Mouse (Mus musculus): ENCODE results near the gene Ddx39b. TPM values are rescaled to one million over a fixed set of nuclear protein-coding genes. Genes with fewer than 3 reads are reported as not detected.

Ddx39b gene
- total and polyA plus RNA-seq, 3 experiments, result 208 to 411 (median 242) TPM

DNA sequence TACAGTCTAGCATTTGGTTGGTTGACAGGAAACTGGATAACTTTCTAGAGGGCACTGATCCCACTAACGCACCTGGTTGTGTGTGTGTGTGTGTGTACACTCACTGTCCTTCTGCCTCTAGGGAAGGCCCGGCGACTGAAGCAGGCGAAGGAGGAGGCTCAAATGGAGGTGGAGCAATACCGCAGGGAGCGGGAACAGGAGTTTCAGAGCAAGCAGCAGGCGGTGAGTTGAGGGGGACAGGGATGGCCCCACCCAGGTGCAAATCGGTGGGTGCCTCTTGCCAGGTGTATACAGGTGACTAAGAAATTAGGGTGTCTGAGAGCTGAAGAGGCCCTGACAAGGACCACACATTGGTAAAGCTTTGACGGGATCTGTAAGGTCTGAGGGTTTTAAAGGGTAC is 4.5 kb upstream of the Ddx39b start:
- H3K4me1 ChIP-seq (ENCODE audit: control insufficient read depth in 1 of 2, insufficient read depth in 2 of 2), result peaks cover 5 to 42% of the 10 kb centered on the region in 2 experiments
- dilution Hi-C loops (cut with MboI; ENCODE audit: extremely low pct_ligation_motif_present, extremely low pct_unique_long_range_greater_than_20kb, low sequenced_read_pairs), result no loop called here

DNA sequence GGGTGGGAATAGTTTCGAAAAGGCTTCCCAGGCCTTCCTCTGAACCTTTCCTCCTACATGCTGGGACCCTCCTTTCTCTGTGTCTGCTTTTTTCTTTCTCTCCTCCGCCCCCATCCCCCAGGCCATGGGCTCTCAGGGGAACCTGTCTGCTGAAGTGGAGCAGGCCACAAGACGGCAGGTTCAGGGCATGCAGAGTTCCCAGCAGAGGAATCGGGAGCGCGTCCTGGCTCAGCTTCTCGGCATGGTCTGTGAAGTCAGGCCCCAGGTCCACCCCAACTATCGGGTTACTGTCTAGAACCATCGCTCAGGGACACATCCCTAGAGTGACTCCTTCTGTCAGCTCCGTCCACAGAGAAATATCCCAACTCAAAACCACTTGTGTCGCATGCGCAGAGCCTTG is 4.0 kb upstream of the Ddx39b start:
- DNase-seq (ENCODE audit: extremely low read depth), result no peak
- Histone ChIP-seq H3K27ac (ENCODE audit: insufficient read depth, low read depth) (no peak overlapping the region), H3K27me3 (replicated peaks) (no peaks in the 10 kb centered on the region), H3K4me1 (ENCODE audit: control insufficient read depth in 1 of 2, insufficient read depth in 2 of 2) (peaks cover 3 to 38% of the 10 kb centered on the region in 2 experiments), H3K4me2 (ENCODE audit: insufficient read depth, low read depth, poor library complexity, severe bottlenecking) (no peak overlapping the region), H3K9ac (ENCODE audit: insufficient read depth, low read depth) (no peak overlapping the region), H3K9me3 (replicated peaks; ENCODE audit: low read length) (no peaks in the 10 kb centered on the region), H3K79me2 (replicated peaks; ENCODE audit: control insufficient read depth, extremely low read depth, insufficient read depth, poor library complexity, severe bottlenecking) (peaks cover 26% of the 10 kb centered on the region), H3K36me3 (replicated peaks in 1 of 2; ENCODE audit: control insufficient read depth in 1 of 2, insufficient read depth in 1 of 2, low read length in 1 of 2) (peaks cover 0 to 23% of the 10 kb centered on the region in 2 experiments), H3K4me3 (replicated peaks in 1 of 3; ENCODE audit: low read depth in 2 of 3, low read length in 2 of 3, poor library complexity in 1 of 3) (no peak overlapping the region)
- in situ Hi-C loops (cut with MboI; ENCODE audit: low pct_ligation_motif_present, low pct_unique_long_range_greater_than_20kb, low sequenced_read_pairs) (loop anchor here (10.0 kb wide), 1 partner anchor 223 kb away; the partner anchor contains the start of gene Vwa7), dilution Hi-C loops (cut with MboI; ENCODE audit: extremely low pct_ligation_motif_present, extremely low pct_unique_long_range_greater_than_20kb, low sequenced_read_pairs) (no loop called here)
- no peak for TF ChIP-seq HCFC1 (IDR thresholded peaks at IDR 0.05; ENCODE audit: low read depth, low read length)
- no peak for TF ChIP-seq USF1 (IDR thresholded peaks at IDR 0.05; ENCODE audit: low read depth, low read length)
- TF ChIP-seq PAX5 (IDR thresholded peaks at IDR 0.05; ENCODE audit: low read length), result no peak
- no peak for TF ChIP-seq SMC3 (IDR thresholded peaks at IDR 0.05; ENCODE audit: low read depth, low read length)
- no peak for TF ChIP-seq GABPA (IDR thresholded peaks at IDR 0.05; ENCODE audit: insufficient replicate concordance, low read depth, low read length)
- TF ChIP-seq MXI1 (IDR thresholded peaks at IDR 0.05; ENCODE audit: low read depth, low read length), result no peak
- TF ChIP-seq MEF2A (IDR thresholded peaks at IDR 0.05; ENCODE audit: borderline replicate concordance, low read depth, low read length), result no peak
- no peak for TF ChIP-seq ZKSCAN1 (IDR thresholded peaks at IDR 0.05; ENCODE audit: borderline replicate concordance, low read depth, low read length)
- no peak for TF ChIP-seq SIN3A (IDR thresholded peaks at IDR 0.05; ENCODE audit: low read length)

More for the DNA sequence above, 4.5 kb upstream of the Ddx39b start:
- TF ChIP-seq CTCF (conservative IDR thresholded peaks at IDR 0.05 in 1 of 2, IDR thresholded peaks at IDR 0.05 in 1 of 2; ENCODE audit: low read depth in 2 of 2, low read length in 2 of 2) (no peak), E2F4 (IDR thresholded peaks at IDR 0.05; ENCODE audit: insufficient replicate concordance, low read depth, low read length) (no peak), SIN3A (IDR thresholded peaks at IDR 0.05; ENCODE audit: low read length) (no peak), MAX (IDR thresholded peaks at IDR 0.05; ENCODE audit: low read length) (no peak)
- H3K27me3 ChIP-seq (replicated peaks), result no peaks in the 10 kb centered on the region
- H3K9me3 ChIP-seq (replicated peaks; ENCODE audit: low read length), result no peaks in the 10 kb centered on the region
- in situ Hi-C loops (cut with MboI; ENCODE audit: low pct_ligation_motif_present, low pct_unique_long_range_greater_than_20kb, low sequenced_read_pairs), result loop anchor here (10.0 kb wide), 1 partner anchor 222 kb away; the partner anchor contains the start of gene Vwa7
- peaks cover 0 to 25% of the 10 kb centered on the region in 2 experiments for H3K36me3 ChIP-seq (replicated peaks in 1 of 2; ENCODE audit: control insufficient read depth in 1 of 2, insufficient read depth in 1 of 2, low read length in 1 of 2)
- no peak for DNase-seq (ENCODE audit: extremely low read depth)
- H3K9ac ChIP-seq (ENCODE audit: insufficient read depth, low read depth), result no peak overlapping the region
- no peak overlapping the region for H3K4me3 ChIP-seq (replicated peaks in 1 of 3; ENCODE audit: low read depth in 2 of 3, low read length in 2 of 3, poor library complexity in 1 of 3)
- H3K4me2 ChIP-seq (ENCODE audit: insufficient read depth, low read depth, poor library complexity, severe bottlenecking), result no peak overlapping the region
- H3K27ac ChIP-seq (ENCODE audit: insufficient read depth, low read depth), result no peak overlapping the region
- peaks cover 21% of the 10 kb centered on the region for H3K79me2 ChIP-seq (replicated peaks; ENCODE audit: control insufficient read depth, extremely low read depth, insufficient read depth, poor library complexity, severe bottlenecking)

DNA sequence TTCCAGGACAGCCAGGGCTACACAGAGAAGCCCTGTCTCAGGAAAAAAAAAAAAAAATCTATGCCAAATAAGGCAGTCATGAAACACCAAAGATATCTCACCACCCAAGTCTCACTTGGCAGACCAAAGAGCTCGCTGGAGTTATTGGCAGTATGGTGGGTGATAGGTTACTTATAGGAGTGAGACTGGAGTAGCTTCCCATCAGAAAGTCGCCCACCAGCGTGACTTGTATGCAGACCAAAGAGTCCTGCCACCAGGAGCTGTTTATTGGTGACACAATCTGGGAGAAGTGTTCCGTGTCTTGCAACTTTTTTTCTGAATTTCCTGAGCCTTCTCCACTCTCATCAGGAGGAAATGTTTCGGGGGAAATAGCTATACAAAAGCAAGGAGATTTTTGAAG is 1.8 kb upstream of the Ddx39b start:
- Histone ChIP-seq H3K36me3 (replicated peaks in 1 of 2; ENCODE audit: control insufficient read depth in 1 of 2, insufficient read depth in 1 of 2, low read length in 1 of 2) (peaks cover 12 to 32% of the 10 kb centered on the region in 2 experiments), H3K4me1 (ENCODE audit: control insufficient read depth in 1 of 2, insufficient read depth in 2 of 2) (peaks cover 3 to 32% of the 10 kb centered on the region in 2 experiments), H3K27me3 (replicated peaks) (no peaks in the 10 kb centered on the region), H3K79me2 (replicated peaks; ENCODE audit: control insufficient read depth, extremely low read depth, insufficient read depth, poor library complexity, severe bottlenecking) (peaks cover 36% of the 10 kb centered on the region), H3K27ac (ENCODE audit: insufficient read depth, low read depth) (no peak overlapping the region), H3K9me3 (replicated peaks; ENCODE audit: low read length) (no peaks in the 10 kb centered on the region), H3K9ac (ENCODE audit: insufficient read depth, low read depth) (no peak overlapping the region), H3K4me2 (ENCODE audit: insufficient read depth, low read depth, poor library complexity, severe bottlenecking) (no peak overlapping the region), H3K4me3 (replicated peaks in 1 of 3; ENCODE audit: low read depth in 2 of 3, low read length in 2 of 3, poor library complexity in 1 of 3) (no peak overlapping the region)
- no peak for DNase-seq (ENCODE audit: extremely low read depth)
- dilution Hi-C loops (cut with MboI; ENCODE audit: extremely low pct_ligation_motif_present, extremely low pct_unique_long_range_greater_than_20kb, low sequenced_read_pairs) (no loop called here), in situ Hi-C loops (cut with MboI; ENCODE audit: low pct_ligation_motif_present, low pct_unique_long_range_greater_than_20kb, low sequenced_read_pairs) (loop anchor here (10.0 kb wide), 1 partner anchor 225 kb away; the partner anchor contains the start of gene Vwa7)
- TF ChIP-seq ELF1 (IDR thresholded peaks at IDR 0.05; ENCODE audit: low read depth, low read length) (no peak), ZKSCAN1 (IDR thresholded peaks at IDR 0.05; ENCODE audit: borderline replicate concordance, low read depth, low read length) (no peak), EP300 (IDR thresholded peaks at IDR 0.05; ENCODE audit: low read length) (no peak)

Measured in CH12.LX (cell line).